In genomic region chr2:180069770-180070480, GRCm38 (mm10) we compare ENCODE assay signal across 1 mouse cellular context.
TF ChIP-seq lines count a peak whose summit lies in the region.

No protein-coding gene starts in this region.

TF ChIP-seq in CH12.LX, 34 proteins besides CTCF, POLR2A, EP300 and RAD21 (continued from another document):
- TF ChIP-seq ZC3H11A (IDR thresholded peaks at IDR 0.05; ENCODE audit: low read depth, low read length) (no peak), USF1 (IDR thresholded peaks at IDR 0.05; ENCODE audit: low read depth, low read length) (no peak), BHLHE40 (IDR thresholded peaks at IDR 0.05; ENCODE audit: low read depth, low read length) (no peak), JUN (IDR thresholded peaks at IDR 0.05; ENCODE audit: insufficient read depth, low read depth, low read length) (no peak)
TF ChIP-seq in CH12.LX: peak in this region for 0.
